Mouse (Mus musculus): Measurements from ENCODE around the gene Ccni. TPM values are rescaled to one million over a fixed set of nuclear protein-coding genes. Genes with fewer than 3 reads are reported as not detected.
A peak's percentile ranks its signal among the peaks of the same experiment; 100 is the strongest.

The Ccni gene
- polyA plus RNA-seq, 1 experiment from 2014 or later: 127 TPM

DNA sequence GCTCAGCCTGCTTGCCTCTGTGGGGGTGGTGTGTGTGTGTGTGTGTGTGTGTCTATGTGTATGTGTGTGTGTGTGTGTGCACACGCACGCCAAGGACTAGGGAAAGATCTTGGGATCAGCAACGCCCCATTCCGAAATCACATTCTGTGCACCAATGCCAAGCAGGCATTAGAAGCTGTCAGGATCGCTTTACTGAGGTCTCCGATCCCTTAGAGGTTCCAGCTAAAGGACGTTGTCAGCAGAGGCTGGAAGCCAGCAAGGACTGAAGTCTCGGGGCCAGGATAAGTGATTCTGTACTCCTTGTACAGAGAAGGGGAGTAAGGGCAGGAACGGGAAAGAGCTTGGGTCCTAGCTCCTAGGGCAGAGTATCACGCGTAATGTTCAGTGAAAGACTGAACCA lies 51.9 kb downstream of the Ccni start:
- no peak for ATAC-seq (ENCODE audit: insufficient number of reproducible peaks, insufficient read depth, low FRiP score, low read depth)
- Histone ChIP-seq H3K9ac (replicated peaks; ENCODE audit: low read depth, low read length) (no peak overlapping the region), H3K27me3 (ENCODE audit: control insufficient read depth, insufficient read depth, low read length) (no peaks in the 10 kb centered on the region), H3K27ac (ENCODE audit: low read length) (no peak overlapping the region), H3K36me3 (ENCODE audit: control insufficient read depth, insufficient read depth, low read length) (peaks cover 62% of the 10 kb centered on the region), H3K4me2 (replicated peaks; ENCODE audit: low read depth, low read length) (no peak overlapping the region), H3K4me3 (ENCODE audit: low read depth, low read length) (no peak overlapping the region), H3K9me3 (ENCODE audit: control insufficient read depth, low read depth, low read length) (no peaks in the 10 kb centered on the region), H3K4me1 (ENCODE audit: control insufficient read depth, insufficient read depth, low read length) (peaks cover 15% of the 10 kb centered on the region)
- 83% methylated on average over 11 of the region's 11 CpGs for WGBS

DNA sequence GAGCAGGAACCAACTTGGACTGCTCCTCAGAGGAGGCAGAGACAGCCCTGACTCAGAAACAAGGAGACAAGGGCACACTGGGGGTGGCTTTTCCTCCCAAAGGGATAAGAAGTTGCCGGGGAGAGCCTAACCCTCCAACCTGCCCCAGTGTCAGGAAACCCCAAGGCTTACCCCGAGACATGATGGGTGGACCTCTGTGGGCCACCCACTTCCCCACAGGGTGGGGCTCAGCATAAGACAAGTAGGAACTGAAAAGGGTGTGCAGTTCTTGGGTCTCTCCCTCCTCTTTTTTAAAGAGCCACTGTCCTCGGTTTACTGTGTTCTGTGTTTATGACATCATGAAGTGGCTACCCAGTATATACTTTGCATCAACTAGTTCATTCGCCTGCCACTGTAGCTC lies 53.8 kb downstream of the Ccni start:
- no peak overlapping the region for H3K27ac ChIP-seq (ENCODE audit: low read length)
- 81% methylated on average over 4 of the region's 4 CpGs for WGBS
- no peak for ATAC-seq (ENCODE audit: insufficient number of reproducible peaks, insufficient read depth, low FRiP score, low read depth)
- H3K4me3 ChIP-seq (ENCODE audit: low read depth, low read length): no peak overlapping the region
- H3K9me3 ChIP-seq (ENCODE audit: control insufficient read depth, low read depth, low read length): no peaks in the 10 kb centered on the region
- H3K9ac ChIP-seq (replicated peaks; ENCODE audit: low read depth, low read length): no peak overlapping the region
- H3K27me3 ChIP-seq (ENCODE audit: control insufficient read depth, insufficient read depth, low read length): no peaks in the 10 kb centered on the region
- no peak overlapping the region for H3K4me2 ChIP-seq (replicated peaks; ENCODE audit: low read depth, low read length)
- H3K4me1 ChIP-seq (ENCODE audit: control insufficient read depth, insufficient read depth, low read length): peaks cover 15% of the 10 kb centered on the region
- H3K36me3 ChIP-seq (ENCODE audit: control insufficient read depth, insufficient read depth, low read length): peaks cover 51% of the 10 kb centered on the region

DNA sequence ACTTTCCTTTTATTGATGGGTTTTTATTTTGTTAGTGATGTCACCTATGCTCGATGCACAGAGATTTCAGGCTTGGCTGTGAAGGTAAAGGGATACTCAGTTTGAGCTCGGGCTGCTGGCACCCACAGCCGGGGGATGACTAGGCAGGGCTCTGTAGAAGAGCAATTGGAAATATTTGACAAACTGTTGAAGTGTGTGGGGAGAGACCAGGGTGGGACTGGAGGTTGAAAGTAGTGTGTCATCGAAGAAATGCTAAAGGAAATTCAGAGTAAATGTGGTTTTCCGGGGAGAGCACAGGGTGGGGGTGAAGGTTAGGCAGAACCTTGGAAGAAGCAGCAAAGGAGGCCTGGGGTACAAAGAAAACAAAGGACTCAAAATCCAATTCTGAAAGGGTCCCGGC lies 54.3 kb downstream of the Ccni start:
- no peak for ATAC-seq (ENCODE audit: insufficient number of reproducible peaks, insufficient read depth, low FRiP score, low read depth)
- WGBS: 57% methylated on average over 6 of the region's 6 CpGs
- Histone ChIP-seq H3K9me3 (ENCODE audit: control insufficient read depth, low read depth, low read length) (no peaks in the 10 kb centered on the region), H3K9ac (replicated peaks; ENCODE audit: low read depth, low read length) (no peak overlapping the region), H3K27ac (ENCODE audit: low read length) (no peak overlapping the region), H3K4me2 (replicated peaks; ENCODE audit: low read depth, low read length) (no peak overlapping the region), H3K4me1 (ENCODE audit: control insufficient read depth, insufficient read depth, low read length) (peaks cover 15% of the 10 kb centered on the region), H3K27me3 (ENCODE audit: control insufficient read depth, insufficient read depth, low read length) (no peaks in the 10 kb centered on the region), H3K4me3 (ENCODE audit: low read depth, low read length) (no peak overlapping the region), H3K36me3 (ENCODE audit: control insufficient read depth, insufficient read depth, low read length) (peaks cover 46% of the 10 kb centered on the region)

DNA sequence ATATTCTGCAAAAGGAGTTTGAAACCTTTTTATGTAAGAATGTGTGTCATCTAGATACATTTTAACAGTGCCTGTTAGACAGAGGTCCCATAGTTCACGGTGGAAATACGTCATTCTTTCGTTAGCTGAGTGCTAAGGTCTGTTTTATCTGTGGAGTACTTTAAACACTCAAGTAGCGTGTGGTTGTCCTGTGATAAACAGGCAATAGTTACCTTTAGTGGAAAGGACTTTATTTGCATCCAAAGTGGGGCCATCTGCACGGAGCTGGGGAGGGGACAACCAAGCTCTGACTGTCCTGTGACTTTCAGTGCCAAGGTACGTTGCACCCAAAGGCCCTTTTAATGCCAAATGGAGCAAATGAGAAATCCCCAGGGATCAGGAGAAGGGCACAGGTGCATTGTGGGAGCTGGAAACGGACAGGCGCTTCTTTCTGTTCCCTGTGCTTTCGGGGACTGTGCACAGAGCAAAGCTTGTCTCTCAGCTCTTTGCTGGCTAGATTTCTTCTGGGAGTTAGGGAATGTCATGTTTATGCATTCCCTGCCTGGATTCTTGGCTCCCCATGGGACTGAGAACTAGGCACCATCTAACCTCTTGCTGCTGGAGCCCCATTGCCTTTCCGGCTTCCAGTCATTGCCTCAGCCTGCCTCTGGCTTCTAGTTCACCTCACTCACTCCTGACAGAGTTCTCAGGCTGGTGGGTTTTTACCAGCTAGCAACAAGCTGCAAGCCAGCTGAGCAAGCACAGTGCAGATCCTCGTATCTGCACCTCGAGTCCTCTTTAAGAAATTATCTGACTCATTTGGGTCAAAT lies 56.1 kb downstream of the Ccni start:
- no peak overlapping the region for H3K9ac ChIP-seq (replicated peaks; ENCODE audit: low read depth, low read length)
- no peak overlapping the region for H3K4me2 ChIP-seq (replicated peaks; ENCODE audit: low read depth, low read length)
- peaks cover 18% of the 10 kb centered on the region for H3K4me1 ChIP-seq (ENCODE audit: control insufficient read depth, insufficient read depth, low read length)
- H3K9me3 ChIP-seq (ENCODE audit: control insufficient read depth, low read depth, low read length): no peaks in the 10 kb centered on the region
- WGBS: 63% methylated on average over 12 of the region's 12 CpGs
- peak overlapping the region; percentile 55; the same call in 1 of the 2 replicates for H3K27ac ChIP-seq (ENCODE audit: low read length)
- no peaks in the 10 kb centered on the region for H3K27me3 ChIP-seq (ENCODE audit: control insufficient read depth, insufficient read depth, low read length)
- no peak overlapping the region for H3K4me3 ChIP-seq (ENCODE audit: low read depth, low read length)
- peaks cover 28% of the 10 kb centered on the region for H3K36me3 ChIP-seq (ENCODE audit: control insufficient read depth, insufficient read depth, low read length)
- no peak for ATAC-seq (ENCODE audit: insufficient number of reproducible peaks, insufficient read depth, low FRiP score, low read depth)

DNA sequence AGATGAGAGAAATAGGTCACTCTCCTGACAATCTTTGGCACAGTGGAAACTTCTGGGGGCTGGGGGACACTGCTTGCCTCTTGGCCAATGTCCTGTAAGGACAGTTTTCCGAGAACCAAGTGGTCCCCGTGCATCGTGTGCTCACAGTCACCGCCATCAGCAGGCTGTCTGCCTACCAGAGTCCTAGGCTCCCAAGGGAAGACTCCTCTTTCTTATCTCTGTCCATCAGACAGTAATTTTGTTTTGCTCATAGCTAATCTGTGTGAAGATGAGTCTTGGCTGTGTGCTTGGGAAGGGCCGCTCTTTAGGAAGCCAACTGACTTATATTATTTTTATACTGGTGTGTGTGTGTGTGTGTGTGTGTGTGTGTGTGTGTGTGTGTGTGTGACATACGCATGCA lies 60.8 kb downstream of the Ccni start:
- Histone ChIP-seq H3K9me3 (ENCODE audit: control insufficient read depth, low read depth, low read length) (no peaks in the 10 kb centered on the region), H3K4me2 (replicated peaks; ENCODE audit: low read depth, low read length) (no peak overlapping the region), H3K9ac (replicated peaks; ENCODE audit: low read depth, low read length) (no peak overlapping the region), H3K36me3 (ENCODE audit: control insufficient read depth, insufficient read depth, low read length) (peaks cover 23% of the 10 kb centered on the region; the same call in 1 of the 2 replicates), H3K27ac (ENCODE audit: low read length) (no peak overlapping the region), H3K4me3 (ENCODE audit: low read depth, low read length) (no peak overlapping the region), H3K27me3 (ENCODE audit: control insufficient read depth, insufficient read depth, low read length) (no peaks in the 10 kb centered on the region), H3K4me1 (ENCODE audit: control insufficient read depth, insufficient read depth, low read length) (peaks cover 21% of the 10 kb centered on the region)
- WGBS: 79% methylated on average over 6 of the region's 6 CpGs
- no peak for ATAC-seq (ENCODE audit: insufficient number of reproducible peaks, insufficient read depth, low FRiP score, low read depth)

DNA sequence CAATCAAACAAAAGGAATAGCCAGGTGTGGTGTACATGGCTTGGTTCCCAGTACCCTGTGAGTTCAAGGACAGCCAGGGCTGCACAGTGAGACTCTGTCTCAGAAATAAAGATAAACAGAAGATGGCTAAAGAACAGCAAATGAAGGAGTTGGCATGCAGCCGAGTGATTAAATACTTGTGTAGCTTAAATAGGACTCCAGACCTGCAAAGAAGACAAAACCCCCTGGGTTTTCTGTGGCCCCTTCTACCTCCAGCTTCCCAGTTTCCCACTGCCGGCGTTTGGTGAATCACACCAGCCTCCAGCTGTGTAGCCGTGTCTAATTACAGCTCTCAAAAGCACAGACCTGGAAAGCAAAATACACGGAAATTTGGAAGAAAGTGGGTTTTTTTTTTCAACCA lies 61.4 kb downstream of the Ccni start:
- WGBS: 33% methylated on average over 5 of the region's 5 CpGs
- ATAC-seq (ENCODE audit: insufficient number of reproducible peaks, insufficient read depth, low FRiP score, low read depth): no peak
- Histone ChIP-seq H3K4me3 (ENCODE audit: low read depth, low read length) (no peak overlapping the region), H3K4me1 (ENCODE audit: control insufficient read depth, insufficient read depth, low read length) (peaks cover 15% of the 10 kb centered on the region), H3K27ac (ENCODE audit: low read length) (no peak overlapping the region), H3K27me3 (ENCODE audit: control insufficient read depth, insufficient read depth, low read length) (no peaks in the 10 kb centered on the region), H3K4me2 (replicated peaks; ENCODE audit: low read depth, low read length) (no peak overlapping the region), H3K9ac (replicated peaks; ENCODE audit: low read depth, low read length) (no peak overlapping the region), H3K9me3 (ENCODE audit: control insufficient read depth, low read depth, low read length) (no peaks in the 10 kb centered on the region), H3K36me3 (ENCODE audit: control insufficient read depth, insufficient read depth, low read length) (peaks cover 26% of the 10 kb centered on the region; the same call in 1 of the 2 replicates)

DNA sequence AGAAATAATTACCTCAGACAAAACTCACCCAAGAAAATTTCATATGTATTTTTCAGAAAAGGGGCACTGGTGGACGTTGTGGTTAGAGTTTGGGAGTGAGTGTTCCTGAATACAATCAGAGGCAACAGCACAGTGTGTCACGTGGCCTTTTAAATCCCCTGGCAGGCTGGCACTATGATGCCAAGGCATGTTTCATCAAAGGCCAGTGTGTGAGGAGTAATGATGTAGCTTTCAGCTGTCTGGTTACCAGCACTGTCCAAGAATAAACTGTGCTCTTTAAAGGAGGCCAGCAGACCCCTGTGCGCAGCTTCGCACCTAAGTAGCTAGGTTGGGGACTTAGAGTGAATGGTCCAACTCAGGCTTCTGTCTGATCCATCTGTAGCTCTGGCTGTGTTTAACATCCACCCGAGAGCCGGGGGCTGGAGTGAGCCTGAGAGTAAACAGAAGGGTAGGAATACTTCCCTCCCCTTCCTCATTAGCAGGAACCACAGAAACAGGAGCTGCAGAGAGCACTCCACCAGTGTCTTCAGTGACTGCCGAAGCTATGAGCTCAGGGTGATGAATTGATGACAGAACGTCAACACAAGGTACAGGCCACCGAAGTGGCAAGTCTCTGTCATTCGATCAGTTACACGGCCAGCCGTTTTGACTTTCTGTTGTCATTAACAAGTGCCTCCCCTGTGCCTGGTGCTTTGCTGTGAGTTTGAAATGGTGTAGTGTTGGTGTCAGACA lies 62.8 kb downstream of the Ccni start:
- no peak overlapping the region for H3K9ac ChIP-seq (replicated peaks; ENCODE audit: low read depth, low read length)
- H3K27me3 ChIP-seq (ENCODE audit: control insufficient read depth, insufficient read depth, low read length): no peaks in the 10 kb centered on the region
- no peak for ATAC-seq (ENCODE audit: insufficient number of reproducible peaks, insufficient read depth, low FRiP score, low read depth)
- no peak overlapping the region for H3K4me3 ChIP-seq (ENCODE audit: low read depth, low read length)
- WGBS: 35% methylated on average over 12 of the region's 12 CpGs
- H3K27ac ChIP-seq (ENCODE audit: low read length): no peak overlapping the region
- H3K4me1 ChIP-seq (ENCODE audit: control insufficient read depth, insufficient read depth, low read length): peaks cover 9% of the 10 kb centered on the region; the same call in 1 of the 2 replicates
- H3K36me3 ChIP-seq (ENCODE audit: control insufficient read depth, insufficient read depth, low read length): peaks cover 30% of the 10 kb centered on the region; the same call in 1 of the 2 replicates
- H3K9me3 ChIP-seq (ENCODE audit: control insufficient read depth, low read depth, low read length): no peaks in the 10 kb centered on the region; the same call in 1 of the 2 replicates
- no peak overlapping the region for H3K4me2 ChIP-seq (replicated peaks; ENCODE audit: low read depth, low read length)

DNA sequence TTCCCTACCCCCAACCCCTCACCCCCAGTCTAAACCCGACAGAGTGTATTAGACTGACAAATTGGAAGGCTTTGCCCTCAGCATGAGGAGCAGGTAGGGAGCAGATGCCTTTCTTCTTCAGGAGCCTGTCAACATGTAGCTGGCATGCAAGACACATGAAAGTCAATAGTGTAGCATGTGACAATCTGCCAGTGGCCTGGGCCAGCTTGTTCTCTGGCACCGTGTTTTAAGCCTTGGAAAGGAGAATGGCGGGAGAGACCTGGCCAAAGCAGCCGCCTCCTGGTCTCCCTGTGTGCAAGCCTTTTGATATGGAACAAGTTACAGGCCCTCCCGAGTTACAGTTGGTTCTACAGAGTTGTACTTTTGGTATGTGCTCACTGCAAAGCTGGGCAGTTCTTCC lies 65.5 kb downstream of the Ccni start:
- ATAC-seq (ENCODE audit: insufficient number of reproducible peaks, insufficient read depth, low FRiP score, low read depth): no peak
- no peak overlapping the region for H3K9ac ChIP-seq (replicated peaks; ENCODE audit: low read depth, low read length)
- peaks cover 14% of the 10 kb centered on the region; the same call in 1 of the 2 replicates for H3K4me1 ChIP-seq (ENCODE audit: control insufficient read depth, insufficient read depth, low read length)
- no peak overlapping the region for H3K27ac ChIP-seq (ENCODE audit: low read length)
- peaks cover 27% of the 10 kb centered on the region; the same call in 1 of the 2 replicates for H3K36me3 ChIP-seq (ENCODE audit: control insufficient read depth, insufficient read depth, low read length)
- no peak overlapping the region for H3K4me2 ChIP-seq (replicated peaks; ENCODE audit: low read depth, low read length)
- 88% methylated on average over 5 of the region's 5 CpGs for WGBS
- no peaks in the 10 kb centered on the region for H3K27me3 ChIP-seq (ENCODE audit: control insufficient read depth, insufficient read depth, low read length)
- no peak overlapping the region for H3K4me3 ChIP-seq (ENCODE audit: low read depth, low read length)
- peaks cover 4% of the 10 kb centered on the region; the same call in 1 of the 2 replicates for H3K9me3 ChIP-seq (ENCODE audit: control insufficient read depth, low read depth, low read length)
